Mouse (Mus musculus): ENCODE results near the gene Serpinb11. TPM values are rescaled to one million over a fixed set of nuclear protein-coding genes. Genes with fewer than 3 reads are reported as not detected.

Serpinb11 gene
- polyA plus RNA-seq, 1 experiment: not detected

Other genes starting within 250 kb of the Serpinb11 start
- not detected in 2 replicates for gene Serpinb3b, start 82.8 kb upstream of the Serpinb11 start, polyA plus RNA-seq (2012; rRNA removed)
- not detected in 2 replicates for gene Serpinb3c, start 82.8 kb upstream of the Serpinb11 start, polyA plus RNA-seq (2012; rRNA removed)
- 0.06 and 0.08 TPM in 2 replicates for gene Serpinb7, start 38.5 kb downstream of the Serpinb11 start, polyA plus RNA-seq (2012; rRNA removed)
- 0.08 and 0.11 TPM in 2 replicates for gene Serpinb2, start 150.2 kb downstream of the Serpinb11 start, polyA plus RNA-seq (2012; rRNA removed)
- 6.8 and 7.3 TPM in 2 replicates for gene Serpinb8, start 228.8 kb downstream of the Serpinb11 start, polyA plus RNA-seq (2012; rRNA removed)

Data from frontal cortex, adult 2 months (tissue).